Mouse (Mus musculus) liver, embryonic 14.5 days (tissue): Measurements from ENCODE around the gene Cog1.

Source experiments
- CTCF ChIP-seq: IDR thresholded peaks from 2 replicates; pipeline ENCODE4 v1.5.1; 2016; ENCODE audit warnings: antibody characterized with exemption, low read depth, control low read depth
- EP300 ChIP-seq: IDR thresholded peaks from 2 replicates; pipeline ENCODE4 v1.6.1; 2016; ENCODE audit warnings: antibody characterized with exemption, low read depth

GRCm38 (mm10) chr11:113627785-113628184 is 21.2 kb upstream of the Cog1 start:
- peak; percentile 43 for TF ChIP-seq CTCF
- no peak for TF ChIP-seq EP300
